Mouse (Mus musculus) kidney, embryonic 16.5 days (tissue): ENCODE data around the gene Kcnq1. TPM values are rescaled to one million over a fixed set of nuclear protein-coding genes. Genes with fewer than 3 reads are reported as not detected.

Experiments
- ATAC-seq: fragments of 200-750 bp; cut with Nextera tagmentation; 2 replicates; pipeline ENCODE4 v1.8.0; 2017; ENCODE audit warnings: moderate TSS enrichment; ENCODE audit not compliant: low FRiP score, low TSS enrichment
- H3K27ac ChIP-seq: fragments of 300-500 bp; sonication (generic); 2 replicates; pipeline ENCODE4 v1.5.1; 2014; ENCODE audit warnings: low read length
- H3K27me3 ChIP-seq: fragments of 300-500 bp; sonication (generic); 2 replicates; pipeline ENCODE4 v1.6.1; 2014; ENCODE audit warnings: low read length, control low read depth, mixed read lengths; ENCODE audit not compliant: insufficient read depth
- H3K36me3 ChIP-seq: fragments of 300-500 bp; sonication (generic); 2 replicates; pipeline ENCODE4 v1.6.1; 2014; ENCODE audit warnings: low read length, control low read depth, mixed read lengths; ENCODE audit not compliant: insufficient read depth
- H3K4me1 ChIP-seq: fragments of 300-500 bp; sonication (generic); 2 replicates; pipeline ENCODE4 v1.6.1; 2014; ENCODE audit warnings: low read length, control low read depth, mixed read lengths; ENCODE audit not compliant: insufficient read depth
- H3K4me2 ChIP-seq: fragments of 300-500 bp; sonication (generic); replicated peaks from 2 replicates; pipeline ENCODE4 v1.6.1; 2014; ENCODE audit warnings: low read depth, low read length
- H3K4me3 ChIP-seq: fragments of 300-500 bp; sonication (generic); 2 replicates; pipeline ENCODE4 v1.5.1; 2014; ENCODE audit warnings: mild to moderate bottlenecking, low read length
- H3K9ac ChIP-seq: fragments of 300-500 bp; sonication (generic); replicated peaks from 2 replicates; pipeline ENCODE4 v1.6.1; 2014; ENCODE audit warnings: low read length
- H3K9me3 ChIP-seq: fragments of 300-500 bp; sonication (generic); 2 replicates; pipeline ENCODE4 v1.6.1; 2016; ENCODE audit warnings: low read length, control low read depth
- WGBS: fragments of 180-500 bp; shearing (Covaris S2); extraction: QIAGEN DNeasy Blood & Tissue Kit; methylation state at CpG from one replicate; pipeline ENCODE4 v1.1.7; 2014; 5-methylcytosine and 5-hydroxymethylcytosine counted together
- polyA plus RNA-seq: library from polyadenylated mRNA; unstranded; fragments of >200 nt; fragmentation: Nextera tagmentation; extraction: Ambion mirVana; gene quantifications from 2 replicates; pipeline ENCODE4 v1.2.1, GENCODE M21; 2015

The Kcnq1 gene
- polyA plus RNA-seq, 1 experiment from 2014 or later: 9.8 TPM

DNA sequence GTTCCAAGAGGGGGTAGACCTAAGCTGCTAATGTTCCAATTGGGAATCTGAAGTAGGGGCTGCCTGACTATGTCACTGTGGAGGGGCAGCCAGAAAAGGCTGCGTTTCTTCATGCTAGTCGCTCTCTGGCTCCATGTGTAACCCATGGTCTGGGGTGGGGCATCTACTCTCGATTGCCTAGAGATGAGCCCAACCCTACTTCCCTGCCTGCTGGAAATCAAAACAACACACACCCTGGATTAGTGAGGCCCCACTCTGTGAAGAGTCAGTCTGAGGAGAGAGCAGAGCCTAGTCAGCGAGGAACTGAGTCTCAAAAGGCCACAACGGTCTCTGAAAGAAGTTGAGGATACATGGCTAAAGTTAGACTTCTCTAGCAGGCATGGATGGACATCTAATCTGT, 40.9 kb downstream of the Kcnq1 start:
- H3K36me3 ChIP-seq: no peaks in the 10 kb centered on the region
- no peak for ATAC-seq
- no peak overlapping the region for H3K4me2 ChIP-seq
- peaks cover 8% of the 10 kb centered on the region for H3K4me1 ChIP-seq
- H3K9me3 ChIP-seq: no peaks in the 10 kb centered on the region
- H3K27me3 ChIP-seq: no peaks in the 10 kb centered on the region
- H3K4me3 ChIP-seq: no peak overlapping the region
- no peak overlapping the region for H3K9ac ChIP-seq
- 66% methylated on average over 5 of the region's 5 CpGs for WGBS
- H3K27ac ChIP-seq: no peak overlapping the region

DNA sequence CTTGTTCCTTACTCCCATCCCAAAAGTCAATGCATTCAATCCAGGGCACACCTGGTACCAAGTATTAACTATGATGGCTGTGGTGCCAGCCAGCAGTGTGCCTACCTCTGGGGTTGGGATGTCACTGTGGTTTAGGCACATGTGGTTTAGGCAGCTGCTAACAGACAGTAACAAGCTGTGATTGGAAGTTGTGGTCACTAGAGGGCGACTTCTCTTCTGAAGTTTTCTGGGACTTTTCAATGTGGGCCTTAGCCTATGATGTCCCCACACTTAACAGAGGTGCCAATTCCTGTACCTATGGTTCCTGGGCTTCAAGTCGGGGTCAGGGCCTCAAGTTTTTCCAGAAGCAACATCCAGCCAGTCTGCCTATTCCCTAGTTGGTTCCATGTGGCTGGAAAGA, 45.0 kb downstream of the Kcnq1 start:
- H3K27me3 ChIP-seq: no peaks in the 10 kb centered on the region
- no peak for ATAC-seq
- no peak overlapping the region for H3K4me3 ChIP-seq
- no peak overlapping the region for H3K27ac ChIP-seq
- H3K36me3 ChIP-seq: no peaks in the 10 kb centered on the region
- no peak overlapping the region for H3K4me2 ChIP-seq
- H3K9me3 ChIP-seq: no peaks in the 10 kb centered on the region
- WGBS: 12% methylated on average over 2 of the region's 2 CpGs
- H3K9ac ChIP-seq: no peak overlapping the region
- peaks cover 22% of the 10 kb centered on the region for H3K4me1 ChIP-seq

DNA sequence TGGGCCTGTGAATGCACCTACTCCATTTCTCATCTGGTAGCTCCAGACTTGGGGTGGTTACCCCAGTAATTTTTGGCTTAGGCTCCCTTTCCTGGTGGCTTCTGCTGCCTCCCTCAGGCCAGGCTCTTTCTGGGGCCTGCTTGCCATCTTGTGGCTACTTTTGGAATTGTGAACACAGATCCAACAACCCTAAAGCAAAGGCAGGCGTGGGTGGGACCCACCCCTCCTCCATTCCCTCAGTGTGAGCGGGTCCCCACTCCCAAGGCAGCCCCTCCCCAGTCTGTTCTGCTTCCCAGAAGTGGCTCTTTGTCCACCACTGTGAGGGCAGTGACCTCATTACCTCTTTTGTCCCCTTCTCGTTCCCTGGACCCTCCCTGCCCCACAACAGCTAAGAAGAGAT, 46.2 kb downstream of the Kcnq1 start:
- no peaks in the 10 kb centered on the region for H3K27me3 ChIP-seq
- peaks cover 16% of the 10 kb centered on the region for H3K4me1 ChIP-seq
- H3K4me3 ChIP-seq: no peak overlapping the region
- no peaks in the 10 kb centered on the region for H3K36me3 ChIP-seq
- no peaks in the 10 kb centered on the region for H3K9me3 ChIP-seq
- WGBS: 27% methylated on average over 3 of the region's 3 CpGs
- no peak for ATAC-seq
- H3K27ac ChIP-seq: no peak overlapping the region
- no peak overlapping the region for H3K4me2 ChIP-seq
- H3K9ac ChIP-seq: no peak overlapping the region

DNA sequence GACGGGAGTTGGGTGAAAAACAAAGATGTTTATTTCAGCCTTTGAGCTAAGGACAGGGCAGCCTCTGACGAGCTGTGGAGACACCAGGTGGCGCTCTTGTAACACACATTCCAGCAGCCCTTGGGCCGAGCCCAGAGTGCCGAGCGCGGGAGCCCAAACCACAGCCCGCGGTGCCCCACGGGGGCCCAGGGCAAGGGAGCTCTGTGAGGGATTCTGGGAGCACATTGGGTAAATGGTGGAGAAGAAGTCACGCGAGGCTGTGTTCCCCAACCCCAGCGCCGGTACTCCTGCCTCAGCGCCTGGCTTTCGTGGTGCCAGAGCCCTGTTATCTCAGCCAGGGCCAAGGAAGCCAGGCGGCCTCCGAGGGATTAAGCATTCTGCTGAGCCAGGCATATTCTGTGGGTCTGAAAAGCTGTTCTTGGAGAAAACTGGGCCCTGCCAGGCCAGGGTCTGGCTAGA, 47.8 kb downstream of the Kcnq1 start:
- WGBS: 2% methylated on average over 18 of the region's 18 CpGs
- peaks cover 18% of the 10 kb centered on the region for H3K4me1 ChIP-seq
- ATAC-seq: peak; percentile 91
- H3K27me3 ChIP-seq: no peaks in the 10 kb centered on the region
- no peaks in the 10 kb centered on the region for H3K9me3 ChIP-seq
- H3K4me3 ChIP-seq: peak overlapping the region; percentile 32
- peak overlapping the region; percentile 59 for H3K27ac ChIP-seq
- peak overlapping the region; percentile 64 for H3K9ac ChIP-seq
- H3K36me3 ChIP-seq: no peaks in the 10 kb centered on the region
- H3K4me2 ChIP-seq: peak overlapping the region; percentile 59

DNA sequence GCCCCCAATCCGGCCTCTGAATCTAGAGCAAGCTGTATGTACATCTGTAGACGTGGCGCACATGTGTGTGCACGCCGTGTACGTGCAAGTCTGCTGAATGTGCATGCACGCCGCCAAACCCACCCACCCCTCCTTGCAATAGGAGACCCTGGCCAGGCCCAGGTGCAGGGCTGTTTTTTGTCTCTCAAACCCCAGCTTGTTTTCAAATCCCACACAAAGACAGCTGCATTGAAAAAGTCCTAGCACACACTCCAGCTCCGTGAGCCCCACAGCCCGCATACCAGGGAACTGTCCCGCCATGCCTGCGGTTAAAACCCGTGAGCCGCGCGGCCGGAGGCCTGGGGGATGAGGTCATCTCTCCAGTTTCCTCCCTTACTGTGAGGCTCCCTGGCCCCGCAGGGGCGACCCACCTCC, 48.3 kb downstream of the Kcnq1 start:
- Histone ChIP-seq H3K4me3 (no peak overlapping the region), H3K27ac (peak overlapping the region; percentile 59), H3K9ac (peak overlapping the region; percentile 64), H3K4me2 (peak overlapping the region; percentile 59), H3K27me3 (no peaks in the 10 kb centered on the region), H3K4me1 (peaks cover 23% of the 10 kb centered on the region), H3K9me3 (no peaks in the 10 kb centered on the region), H3K36me3 (no peaks in the 10 kb centered on the region)
- WGBS: 16% methylated on average over 19 of the region's 19 CpGs
- ATAC-seq: peak; percentile 32

DNA sequence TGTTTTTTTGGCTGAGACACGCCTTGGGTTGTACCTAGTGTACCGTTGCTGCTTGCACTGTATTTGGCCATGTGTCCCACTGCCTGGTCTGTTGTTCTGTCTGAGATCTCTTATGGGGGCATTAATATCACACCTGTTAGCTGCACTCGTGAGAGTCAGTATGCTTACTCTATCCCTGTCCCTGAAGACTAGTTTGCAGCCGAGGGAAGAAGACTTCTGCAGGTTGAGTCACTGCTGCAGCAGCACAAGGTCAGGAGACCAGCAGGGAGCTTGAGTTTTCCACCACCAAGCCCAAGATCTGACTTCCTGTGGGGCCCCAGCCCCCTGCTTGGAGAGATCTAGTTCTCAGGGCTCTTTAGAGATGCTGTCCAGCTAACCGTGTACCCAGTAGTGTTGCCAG, 49.1 kb downstream of the Kcnq1 start:
- no peak overlapping the region for H3K4me2 ChIP-seq
- WGBS: 50% methylated on average over 5 of the region's 5 CpGs
- H3K9ac ChIP-seq: no peak overlapping the region
- ATAC-seq: no peak
- H3K9me3 ChIP-seq: no peaks in the 10 kb centered on the region
- H3K27ac ChIP-seq: 0 out of 2 replicates have a peak overlapping the region, but pooled peaks have one; percentile 59
- H3K4me1 ChIP-seq: peaks cover 31% of the 10 kb centered on the region
- H3K36me3 ChIP-seq: no peaks in the 10 kb centered on the region
- H3K27me3 ChIP-seq: no peaks in the 10 kb centered on the region
- H3K4me3 ChIP-seq: no peak overlapping the region

DNA sequence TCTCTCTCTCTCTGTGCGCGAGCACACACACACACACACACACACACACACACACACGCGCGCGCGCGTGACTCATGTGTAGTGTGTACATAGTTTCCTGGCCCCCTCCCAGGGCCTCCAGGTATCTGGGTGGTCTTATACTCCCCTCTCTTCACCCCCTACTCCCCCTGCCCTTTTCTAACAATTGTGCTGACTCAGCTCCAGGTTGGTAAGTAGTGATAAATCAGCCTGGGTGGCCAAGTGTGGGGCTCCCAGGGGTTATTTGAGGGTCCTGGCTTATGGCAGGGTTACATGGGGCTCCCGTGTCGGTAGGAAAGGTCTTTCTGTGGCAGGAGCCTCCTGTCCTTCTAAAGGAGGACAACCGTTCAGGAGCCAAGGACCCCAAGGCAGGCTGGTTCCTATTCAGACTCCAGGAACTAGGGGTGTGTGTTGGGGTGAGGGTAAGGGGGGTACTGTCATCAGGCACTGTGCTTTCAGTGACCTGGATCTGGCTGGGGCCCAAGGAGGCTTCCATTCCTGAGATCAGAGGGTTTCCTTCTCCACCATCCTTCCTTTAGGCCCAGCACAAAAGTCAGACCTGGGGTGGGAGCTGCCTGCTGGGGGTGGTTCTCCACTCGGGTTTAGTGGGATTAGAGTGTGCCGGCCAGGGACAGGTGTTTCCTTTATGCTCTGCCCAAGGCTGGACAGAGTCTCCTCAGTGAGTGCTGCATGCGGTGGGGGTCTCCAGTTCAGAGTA, 52.7 kb downstream of the Kcnq1 start:
- ATAC-seq: 0 out of 2 replicates have a peak, but pooled peaks have one; percentile 5
- Histone ChIP-seq H3K4me1 (peaks cover 31% of the 10 kb centered on the region), H3K27ac (no peak overlapping the region), H3K4me3 (no peak overlapping the region), H3K36me3 (no peaks in the 10 kb centered on the region), H3K9me3 (no peaks in the 10 kb centered on the region), H3K27me3 (no peaks in the 10 kb centered on the region), H3K4me2 (no peak overlapping the region), H3K9ac (no peak overlapping the region)
- WGBS: 58% methylated on average over 14 of the region's 14 CpGs

DNA sequence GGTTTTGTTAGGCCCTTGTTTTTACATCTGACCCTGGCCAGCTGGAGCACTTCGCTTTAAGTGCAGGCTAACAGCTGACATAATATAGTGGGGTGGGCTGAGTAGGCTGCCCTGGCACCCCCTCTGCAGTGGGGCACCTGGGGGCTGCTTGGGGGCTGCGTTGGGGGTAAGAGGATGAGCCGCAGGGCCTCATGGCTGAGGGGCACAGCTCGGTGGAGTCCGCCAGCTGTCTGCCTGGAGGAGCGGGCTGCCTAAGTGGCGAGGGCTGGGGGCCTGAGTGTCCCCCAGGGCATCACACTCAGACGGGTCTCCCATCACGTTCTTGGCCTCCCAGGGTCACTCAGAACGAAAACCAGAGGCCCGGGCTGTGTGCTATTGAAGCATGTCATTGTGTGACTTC, 53.3 kb downstream of the Kcnq1 start:
- WGBS: 21% methylated on average over 11 of the region's 11 CpGs
- Histone ChIP-seq H3K4me2 (no peak overlapping the region), H3K9ac (0 out of 2 replicates have a peak overlapping the region, but pooled peaks have one; percentile 9), H3K36me3 (no peaks in the 10 kb centered on the region), H3K27me3 (no peaks in the 10 kb centered on the region), H3K9me3 (no peaks in the 10 kb centered on the region), H3K4me1 (peaks cover 25% of the 10 kb centered on the region), H3K27ac (no peak overlapping the region), H3K4me3 (no peak overlapping the region)
- 0 out of 2 replicates have a peak, but pooled peaks have one; percentile 13 for ATAC-seq

DNA sequence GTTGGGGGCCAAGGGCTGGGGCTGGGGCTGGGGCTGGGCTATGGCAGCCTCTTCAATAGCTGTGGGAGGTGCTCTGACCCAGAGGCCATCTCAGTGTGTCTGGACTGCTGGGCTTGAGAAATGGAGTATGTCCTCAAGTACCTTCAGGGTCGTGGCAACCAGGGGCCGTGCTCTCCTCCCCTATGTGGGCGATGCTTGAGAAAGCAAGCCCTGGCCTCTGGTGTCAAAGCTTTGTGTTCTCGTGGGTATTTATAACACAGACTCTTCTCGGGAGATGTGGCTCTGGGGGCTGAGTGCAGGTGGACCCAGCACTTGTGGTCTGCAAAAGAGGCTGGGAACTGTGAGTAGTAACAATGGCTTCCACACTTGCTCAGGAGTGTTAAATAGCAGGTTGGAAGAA, 53.9 kb downstream of the Kcnq1 start:
- Histone ChIP-seq H3K4me2 (no peak overlapping the region), H3K27me3 (no peaks in the 10 kb centered on the region), H3K27ac (no peak overlapping the region), H3K9ac (no peak overlapping the region), H3K4me1 (peaks cover 19% of the 10 kb centered on the region), H3K36me3 (no peaks in the 10 kb centered on the region), H3K9me3 (no peaks in the 10 kb centered on the region), H3K4me3 (no peak overlapping the region)
- WGBS: 23% methylated on average over 5 of the region's 5 CpGs
- peak; percentile 32; the same call in 1 of the 2 replicates for ATAC-seq

DNA sequence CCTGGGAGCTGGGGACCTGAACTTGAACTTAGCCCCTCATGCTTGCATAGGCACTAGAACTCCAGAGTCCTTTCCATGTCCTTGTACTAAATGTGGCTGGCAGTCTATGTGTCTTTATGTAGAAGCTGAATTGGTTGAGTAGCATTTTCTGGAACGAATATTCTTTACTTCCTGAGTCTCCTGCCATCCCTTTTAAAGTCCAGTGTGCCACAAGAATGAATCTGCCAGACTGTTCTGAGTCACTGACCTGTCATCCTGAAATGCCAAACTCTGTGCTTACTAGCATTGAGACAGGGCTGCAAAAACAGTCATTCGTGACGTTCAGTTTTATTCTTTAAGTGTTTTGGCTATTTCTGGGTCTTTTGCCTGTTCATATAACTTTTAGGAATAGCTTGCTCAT, 55.9 kb downstream of the Kcnq1 start:
- Histone ChIP-seq H3K4me2 (no peak overlapping the region), H3K27me3 (no peaks in the 10 kb centered on the region), H3K36me3 (no peaks in the 10 kb centered on the region), H3K9me3 (no peaks in the 10 kb centered on the region), H3K4me3 (no peak overlapping the region), H3K4me1 (peaks cover 15% of the 10 kb centered on the region), H3K9ac (no peak overlapping the region), H3K27ac (no peak overlapping the region)
- ATAC-seq: no peak
- 50% methylated on average over 3 of the region's 3 CpGs for WGBS
